Mouse (Mus musculus) midbrain, embryonic 14.5 days (tissue): ENCODE data around the gene Celf3. TPM values are rescaled to one million over a fixed set of nuclear protein-coding genes. Genes with fewer than 3 reads are reported as not detected.
A peak's percentile ranks its signal among the peaks of the same experiment; 100 is the strongest.

Source experiments
- ATAC-seq: fragments of 200-750 bp; cut with Nextera tagmentation; 2 replicates; pipeline ENCODE4 v1.8.0; 2017; ENCODE audit warnings: moderate number of reproducible peaks, moderate library complexity; ENCODE audit not compliant: low FRiP score, low TSS enrichment
- DNase-seq: peaks from one replicate; pipeline ENCODE4 v3.0.0-alpha.2; 2015
- H3K27ac ChIP-seq: fragments of 300-500 bp; sonication (generic); replicated peaks from 2 replicates; pipeline ENCODE4 v1.5.1; 2014; ENCODE audit warnings: mild to moderate bottlenecking, low read depth, low read length, moderate library complexity
- H3K27me3 ChIP-seq: fragments of 300-500 bp; sonication (generic); 2 replicates; pipeline ENCODE4 v1.6.1; 2014; ENCODE audit warnings: low read length, control low read depth, mixed read lengths; ENCODE audit not compliant: control insufficient read depth, insufficient read depth
- H3K36me3 ChIP-seq: fragments of 300-500 bp; sonication (generic); 2 replicates; pipeline ENCODE4 v1.6.1; 2014; ENCODE audit warnings: low read length, control low read depth; ENCODE audit not compliant: control insufficient read depth, insufficient read depth
- H3K4me1 ChIP-seq: fragments of 300-500 bp; sonication (generic); 2 replicates; pipeline ENCODE4 v1.6.1; 2014; ENCODE audit warnings: mild to moderate bottlenecking, antibody characterized with exemption, low read length, control low read depth; ENCODE audit not compliant: control insufficient read depth, insufficient read depth
- H3K4me2 ChIP-seq: fragments of 300-500 bp; sonication (generic); 2 replicates; pipeline ENCODE4 v1.6.1; 2014; ENCODE audit warnings: mild to moderate bottlenecking, low read length, moderate library complexity
- H3K4me3 ChIP-seq: fragments of 300-500 bp; sonication (generic); replicated peaks from 2 replicates; pipeline ENCODE4 v1.5.1; 2014; ENCODE audit warnings: low read depth, low read length
- H3K9ac ChIP-seq: fragments of 300-500 bp; sonication (generic); replicated peaks from 2 replicates; pipeline ENCODE4 v1.6.1; 2014; ENCODE audit warnings: mild to moderate bottlenecking, low read length, moderate library complexity
- H3K9me3 ChIP-seq: fragments of 300-500 bp; sonication (generic); 2 replicates; pipeline ENCODE4 v1.6.1; 2016; ENCODE audit warnings: low read length, control low read depth, mixed read lengths; ENCODE audit not compliant: control insufficient read depth
- WGBS: fragments of 180-500 bp; shearing (Covaris S2); extraction: QIAGEN DNeasy Blood & Tissue Kit; methylation state at CpG from one replicate; pipeline ENCODE4 v1.1.7; 2014; 5-methylcytosine and 5-hydroxymethylcytosine counted together
- polyA plus RNA-seq: library from polyadenylated mRNA; unstranded; fragments of >200 nt; fragmentation: Nextera tagmentation; extraction: Ambion mirVana; gene quantifications from 2 replicates; pipeline ENCODE4 v1.2.1, GENCODE M21; 2014

The Celf3 gene
- polyA plus RNA-seq, 1 experiment from 2014 or later: 321 TPM

- H3K27ac ChIP-seq: peak overlapping the region; percentile 92
- H3K4me2 ChIP-seq: 0 out of 2 replicates have a peak overlapping the region, but pooled peaks have one; percentile 96
- no peaks in the 10 kb centered on the region for H3K9me3 ChIP-seq
- WGBS: 48% methylated on average over 7 of the region's 7 CpGs
- DNase-seq: peak; percentile 54
- no peak overlapping the region for H3K9ac ChIP-seq
- H3K27me3 ChIP-seq: no peaks in the 10 kb centered on the region
- ATAC-seq: no peak
- peaks cover 66% of the 10 kb centered on the region for H3K4me1 ChIP-seq
- H3K4me3 ChIP-seq: no peak overlapping the region
- peaks cover 85% of the 10 kb centered on the region for H3K36me3 ChIP-seq
Observed at GRCm38 (mm10) chr3:94485922-94486321, 7.8 kb downstream of the Celf3 start.

GRCm38 (mm10) chr3:94487581-94487980 is 9.5 kb downstream of the Celf3 start:
- Histone ChIP-seq H3K36me3 (peaks cover 82% of the 10 kb centered on the region), H3K4me3 (no peak overlapping the region), H3K4me2 (no peak overlapping the region), H3K4me1 (peaks cover 50% of the 10 kb centered on the region), H3K27ac (peak overlapping the region; percentile 26; the same call in 1 of the 2 replicates), H3K9me3 (no peaks in the 10 kb centered on the region), H3K9ac (no peak overlapping the region), H3K27me3 (no peaks in the 10 kb centered on the region)
- ATAC-seq: no peak
- whole genome bisulfite sequencing: 79% methylated on average over 6 of the region's 6 CpGs
- no peak for DNase-seq

GRCm38 (mm10) chr3:94497162-94497561 is 19.1 kb downstream of the Celf3 start:
- Histone ChIP-seq H3K27me3 (no peaks in the 10 kb centered on the region), H3K9me3 (no peaks in the 10 kb centered on the region), H3K9ac (no peak overlapping the region), H3K36me3 (peaks cover 25% of the 10 kb centered on the region), H3K4me1 (no peaks in the 10 kb centered on the region), H3K4me3 (no peak overlapping the region), H3K27ac (no peak overlapping the region), H3K4me2 (no peak overlapping the region)
- DNase-seq: no peak
- ATAC-seq: no peak
- WGBS: 79% methylated on average over 4 of the region's 4 CpGs

GRCm38 (mm10) chr3:94502243-94502642 is 24.1 kb downstream of the Celf3 start:
- Histone ChIP-seq H3K9ac (no peak overlapping the region), H3K9me3 (no peaks in the 10 kb centered on the region), H3K4me3 (no peak overlapping the region), H3K27ac (no peak overlapping the region), H3K4me1 (no peaks in the 10 kb centered on the region), H3K36me3 (peaks cover 35% of the 10 kb centered on the region), H3K4me2 (no peak overlapping the region), H3K27me3 (no peaks in the 10 kb centered on the region)
- DNase-seq (peak; percentile 79), ATAC-seq (no peak)
- 67% methylated on average over 3 of the region's 3 CpGs for WGBS

GRCm38 (mm10) chr3:94506664-94507063 is 28.6 kb downstream of the Celf3 start:
- H3K36me3 ChIP-seq: peaks cover 53% of the 10 kb centered on the region
- DNase-seq: no peak
- no peak for ATAC-seq
- no peaks in the 10 kb centered on the region for H3K9me3 ChIP-seq
- H3K4me3 ChIP-seq: no peak overlapping the region
- H3K4me1 ChIP-seq: no peaks in the 10 kb centered on the region
- no peak overlapping the region for H3K9ac ChIP-seq
- no peak overlapping the region for H3K4me2 ChIP-seq
- H3K27me3 ChIP-seq: no peaks in the 10 kb centered on the region
- no peak overlapping the region for H3K27ac ChIP-seq
- 100% methylated on average over 1 of the region's 1 CpGs for WGBS

GRCm38 (mm10) chr3:94526731-94527130 is 48.6 kb downstream of the Celf3 start:
- H3K27me3 ChIP-seq: no peaks in the 10 kb centered on the region
- no peak overlapping the region for H3K9ac ChIP-seq
- H3K4me1 ChIP-seq: no peaks in the 10 kb centered on the region
- ATAC-seq (no peak), DNase-seq (no peak)
- no peak overlapping the region for H3K27ac ChIP-seq
- H3K9me3 ChIP-seq: no peaks in the 10 kb centered on the region
- 66% methylated on average over 2 of the region's 2 CpGs for WGBS
- H3K4me2 ChIP-seq: no peak overlapping the region
- H3K4me3 ChIP-seq: no peak overlapping the region
- peaks cover 42% of the 10 kb centered on the region for H3K36me3 ChIP-seq

GRCm38 (mm10) chr3:94533968-94534367 is 55.9 kb downstream of the Celf3 start:
- DNase-seq (peak; percentile 41), ATAC-seq (no peak)
- Histone ChIP-seq H3K36me3 (peaks cover 15% of the 10 kb centered on the region), H3K9ac (no peak overlapping the region), H3K4me1 (no peaks in the 10 kb centered on the region), H3K27me3 (no peaks in the 10 kb centered on the region), H3K9me3 (no peaks in the 10 kb centered on the region), H3K4me2 (no peak overlapping the region), H3K4me3 (no peak overlapping the region), H3K27ac (no peak overlapping the region)

GRCm38 (mm10) chr3:94537187-94537586 is 59.1 kb downstream of the Celf3 start:
- Histone ChIP-seq H3K36me3 (no peaks in the 10 kb centered on the region), H3K27ac (no peak overlapping the region), H3K9ac (no peak overlapping the region), H3K4me2 (no peak overlapping the region), H3K27me3 (no peaks in the 10 kb centered on the region), H3K9me3 (no peaks in the 10 kb centered on the region), H3K4me1 (no peaks in the 10 kb centered on the region), H3K4me3 (no peak overlapping the region)
- DNase-seq: no peak
- no peak for ATAC-seq
- WGBS: 96% methylated on average over 3 of the region's 3 CpGs
